Mouse (Mus musculus) heart, adult 2 months (tissue): ENCODE results near the gene Stpg3.

Experiments
- CTCF ChIP-seq: fragments of 200-600 bp; IDR thresholded peaks from 2 replicates; pipeline ENCODE4 v1.8.1; 2022; ENCODE audit warnings: antibody characterized with exemption, mild to moderate bottlenecking, moderate library complexity
- POLR2A ChIP-seq: fragments of 200-500 bp; IDR thresholded peaks from 2 replicates; pipeline ENCODE4 v1.6.1; 2011; ENCODE audit warnings: mild to moderate bottlenecking, low read depth, low read length, control low read depth; ENCODE audit not compliant: insufficient read depth

GRCm38 (mm10) chr2:25197946-25198345, 16.5 kb downstream of the Stpg3 start:
- no peak for TF ChIP-seq POLR2A
- no peak for TF ChIP-seq CTCF
